Mouse (Mus musculus) cerebellum, adult 11-12 months (tissue): Measurements from ENCODE around the gene Fam234b.
A peak's percentile ranks its signal among the peaks of the same experiment; 100 is the strongest.

Experiments used
- DNase-seq: peaks from one replicate; pipeline ENCODE4 v3.0.0; 2022

Fam234b gene

GRCm38 (mm10) chr6:135197921-135198532 lies at the start of gene Fam234b, which contains the start of gene Hebp1:
Gene Fam234b (plus strand): TSS chr6:135197977.
Gene Hebp1 (minus strand): TSS chr6:135198022.
- peak; percentile 89 for DNase-seq

- no peak for DNase-seq
These were observed 49.3 kb upstream of the Fam234b start for GRCm38 (mm10) chr6:135148506-135148905.

GRCm38 (mm10) chr6:135149175-135149574 lies 48.6 kb upstream of the Fam234b start:
- no peak for DNase-seq

GRCm38 (mm10) chr6:135149722-135150121 lies 48.1 kb upstream of the Fam234b start:
- no peak for DNase-seq

- DNase-seq = no peak
These were observed 47.5 kb upstream of the Fam234b start for GRCm38 (mm10) chr6:135150311-135150710.

- no peak for DNase-seq
These were observed 44.1 kb upstream of the Fam234b start for GRCm38 (mm10) chr6:135153719-135154118.

GRCm38 (mm10) chr6:135156597-135156996 lies 41.2 kb upstream of the Fam234b start:
- no peak for DNase-seq

- no peak for DNase-seq
These were observed 40.3 kb upstream of the Fam234b start for GRCm38 (mm10) chr6:135157496-135157895.

GRCm38 (mm10) chr6:135158509-135158908 lies 39.3 kb upstream of the Fam234b start:
- no peak for DNase-seq

GRCm38 (mm10) chr6:135161356-135161755 lies 36.4 kb upstream of the Fam234b start:
- no peak for DNase-seq

- DNase-seq = no peak
These were observed 35.5 kb upstream of the Fam234b start for GRCm38 (mm10) chr6:135162311-135162710.

- no peak for DNase-seq
These were observed 34.9 kb upstream of the Fam234b start for GRCm38 (mm10) chr6:135162861-135163260.

GRCm38 (mm10) chr6:135165191-135165590 lies 32.6 kb upstream of the Fam234b start:
- no peak for DNase-seq

- DNase-seq = no peak
These were observed 32.1 kb upstream of the Fam234b start for GRCm38 (mm10) chr6:135165706-135166105.

GRCm38 (mm10) chr6:135166262-135166661 lies 31.5 kb upstream of the Fam234b start:
- no peak for DNase-seq

GRCm38 (mm10) chr6:135166712-135167111 lies 31.1 kb upstream of the Fam234b start:
- DNase-seq = no peak

- peak; percentile 76 for DNase-seq
These were observed 30.1 kb upstream of the Fam234b start for GRCm38 (mm10) chr6:135167380-135168311.

GRCm38 (mm10) chr6:135168471-135168870 lies 29.3 kb upstream of the Fam234b start:
- peak; percentile 16 for DNase-seq

- DNase-seq = no peak
These were observed 28.5 kb upstream of the Fam234b start for GRCm38 (mm10) chr6:135169246-135169645.

GRCm38 (mm10) chr6:135171736-135172135 lies 26.0 kb upstream of the Fam234b start:
- DNase-seq = no peak

- no peak for DNase-seq
These were observed 22.8 kb upstream of the Fam234b start for GRCm38 (mm10) chr6:135175014-135175413.

GRCm38 (mm10) chr6:135177271-135177670 lies 20.5 kb upstream of the Fam234b start:
- no peak for DNase-seq

- no peak for DNase-seq
These were observed 19.2 kb upstream of the Fam234b start for GRCm38 (mm10) chr6:135178599-135178998.

GRCm38 (mm10) chr6:135182925-135183324 lies 14.9 kb upstream of the Fam234b start:
- DNase-seq = no peak
